Comparison of ENCODE assay signal across 23 mouse cellular contexts in genomic region chr2:121455534-121455933, GRCm38 (mm10). TPM values are rescaled to one million over a fixed set of nuclear protein-coding genes. Genes with fewer than 3 reads are reported as not detected.
"Had no signal": no experiment of that assay in that cellular context is flagged by ENCODE, and none has a peak within 500 bp of the region (broad histone marks: within the 10 kb centered on the region; RNA-seq: fewer than 3 reads in every experiment).

No protein-coding gene starts in this region.

- H3K27me3 ChIP-seq: limb, embryonic 13.5 days; stomach, embryonic 15.5 days had no signal

- H3K9ac ChIP-seq: limb, embryonic 13.5 days; stomach, embryonic 15.5 days had no signal

- H3K4me3 ChIP-seq: layer of hippocampus, adult 2 months; limb, embryonic 10.5 days; limb, embryonic 13.5 days; stomach, embryonic 15.5 days had no signal

- ATAC-seq: intestine, postnatal 0 days had no signal

- H3K4me2 ChIP-seq: limb, embryonic 13.5 days; midbrain, embryonic 11.5 days; stomach, embryonic 15.5 days had no signal

- H3K27ac ChIP-seq: kidney, postnatal 0 days; layer of hippocampus, adult 2 months; limb, embryonic 10.5 days; limb, embryonic 13.5 days; stomach, embryonic 15.5 days had no signal

- DNase-seq: kidney, adult 2 months; kidney, postnatal 25 days; layer of hippocampus, adult 9-11 months; lung, adult 2 months; lung, postnatal 14 days; lung, postnatal 4 days; midbrain, embryonic 14.5 days; retina, postnatal 1 day; right cerebral cortex, postnatal 25 days; spleen, adult 18-20 months; thymus, adult 18-20 months; thymus, postnatal 36 days had no signal

- H3K9me3 ChIP-seq: limb, embryonic 10.5 days; limb, embryonic 13.5 days; stomach, embryonic 15.5 days had no signal

RNA-seq across cellular contexts. Expression of gene Serinc4, which starts 1.0 kb away (rescaled TPM):
- total RNA-seq: liver, adult 2 months had no signal

RNA-seq across cellular contexts. Expression of gene Ell3, which starts 11.5 kb away (rescaled TPM):
- total RNA-seq: layer of hippocampus, adult 2 months; layer of hippocampus, postnatal 25 days; left cerebral cortex, adult 18-20 months; left cerebral cortex, postnatal 25 days had no signal
